Mouse (Mus musculus) stomach, embryonic 15.5 days (tissue): Measurements from ENCODE around the gene Tmem163. TPM values are rescaled to one million over a fixed set of nuclear protein-coding genes. Genes with fewer than 3 reads are reported as not detected.

ENCODE experiments used
- ATAC-seq: fragments of 200-750 bp; cut with Nextera tagmentation; 2 replicates; pipeline ENCODE4 v1.8.0; 2017; ENCODE audit warnings: low read depth, moderate number of reproducible peaks, moderate TSS enrichment; ENCODE audit not compliant: insufficient read depth, low FRiP score
- H3K27ac ChIP-seq: fragments of 300-500 bp; sonication (generic); 2 replicates; pipeline ENCODE4 v1.5.1; 2015; ENCODE audit warnings: mild to moderate bottlenecking, inconsistent platforms
- H3K27me3 ChIP-seq: fragments of 300-500 bp; sonication (generic); replicated peaks from 2 replicates; pipeline ENCODE4 v1.6.1; 2015; ENCODE audit warnings: inconsistent platforms
- H3K36me3 ChIP-seq: fragments of 300-500 bp; sonication (generic); 2 replicates; pipeline ENCODE4 v1.6.1; 2015; ENCODE audit warnings: inconsistent platforms
- H3K4me1 ChIP-seq: fragments of 300-500 bp; sonication (generic); 2 replicates; pipeline ENCODE4 v1.6.1; 2015; ENCODE audit warnings: inconsistent platforms
- H3K4me2 ChIP-seq: fragments of 300-500 bp; sonication (generic); 2 replicates; pipeline ENCODE4 v1.6.1; 2015; ENCODE audit warnings: mild to moderate bottlenecking, inconsistent platforms
- H3K4me3 ChIP-seq: fragments of 300-500 bp; sonication (generic); replicated peaks from 2 replicates; pipeline ENCODE4 v1.5.1; 2015; ENCODE audit warnings: inconsistent platforms
- H3K9ac ChIP-seq: fragments of 300-500 bp; sonication (generic); 2 replicates; pipeline ENCODE4 v1.6.1; 2015; ENCODE audit warnings: inconsistent platforms
- H3K9me3 ChIP-seq: fragments of 300-500 bp; sonication (generic); 2 replicates; pipeline ENCODE4 v1.6.1; 2016; ENCODE audit warnings: inconsistent platforms
- WGBS: fragments of 180-500 bp; shearing (Covaris S2); methylation state at CpG from one replicate; pipeline ENCODE4 v1.1.7; 2015; 5-methylcytosine and 5-hydroxymethylcytosine counted together
- polyA plus RNA-seq: library from polyadenylated mRNA; unstranded; fragments of >200 nt; fragmentation: Nextera tagmentation; extraction: Ambion mirVana; gene quantifications from 2 replicates; pipeline ENCODE4 v1.2.1, GENCODE M21; 2015

Tmem163 gene
- polyA plus RNA-seq, 1 experiment from 2014 or later, result 0.63 TPM

- Histone ChIP-seq H3K27me3 (no peaks in the 10 kb centered on the region), H3K4me3 (no peak overlapping the region), H3K4me2 (no peak overlapping the region), H3K36me3 (no peaks in the 10 kb centered on the region), H3K4me1 (peaks cover 14% of the 10 kb centered on the region; the same call in 1 of the 2 replicates), H3K9me3 (no peaks in the 10 kb centered on the region), H3K27ac (peak overlapping the region; percentile 28; the same call in 1 of the 2 replicates), H3K9ac (no peak overlapping the region)
- WGBS, result 52% methylated on average over 1 of the region's 1 CpGs
- no peak for ATAC-seq
Measured at GRCm38 (mm10) chr1:127441007-127441406, 238.3 kb downstream of the Tmem163 start.

GRCm38 (mm10) chr1:127439452-127439891 is 239.9 kb downstream of the Tmem163 start:
- no peaks in the 10 kb centered on the region for H3K27me3 ChIP-seq
- ATAC-seq, result no peak
- H3K4me1 ChIP-seq, result peaks cover 9% of the 10 kb centered on the region; the same call in 1 of the 2 replicates
- H3K9ac ChIP-seq, result no peak overlapping the region
- no peak overlapping the region for H3K27ac ChIP-seq
- no peaks in the 10 kb centered on the region for H3K36me3 ChIP-seq
- H3K9me3 ChIP-seq, result no peaks in the 10 kb centered on the region
- no peak overlapping the region for H3K4me3 ChIP-seq
- 73% methylated on average over 9 of the region's 9 CpGs for WGBS
- H3K4me2 ChIP-seq, result no peak overlapping the region

- Histone ChIP-seq H3K27me3 (no peaks in the 10 kb centered on the region), H3K4me1 (peaks cover 7% of the 10 kb centered on the region; the same call in 1 of the 2 replicates), H3K9ac (no peak overlapping the region), H3K27ac (no peak overlapping the region), H3K4me2 (no peak overlapping the region), H3K9me3 (no peaks in the 10 kb centered on the region), H3K36me3 (no peaks in the 10 kb centered on the region), H3K4me3 (no peak overlapping the region)
- ATAC-seq, result no peak
- WGBS, result 49% methylated on average over 6 of the region's 6 CpGs
Measured at GRCm38 (mm10) chr1:127437091-127437490, 242.3 kb downstream of the Tmem163 start.

Other genes with a start within 250 kb of the Tmem163 start
- gene Acmsd, start 49.9 kb upstream of the Tmem163 start, polyA plus RNA-seq, result 0.44 and 0.69 TPM in 2 replicates
- 73.5 and 76.5 TPM in 2 replicates for gene Ccnt2, start 94.6 kb upstream of the Tmem163 start, polyA plus RNA-seq
- gene Map3k19, start 175.5 kb upstream of the Tmem163 start, polyA plus RNA-seq, result not detected in 2 replicates
- 21.7 and 22.2 TPM in 2 replicates for gene Rab3gap1, start 189.2 kb upstream of the Tmem163 start, polyA plus RNA-seq